Mouse (Mus musculus) heart, embryonic 10.5 days (tissue): ENCODE data around the gene Tmem88. TPM values are rescaled to one million over a fixed set of nuclear protein-coding genes. Genes with fewer than 3 reads are reported as not detected.

ENCODE experiments used
- polyA plus RNA-seq: library from polyadenylated mRNA; unstranded; fragments of >200 nt; fragmentation: Nextera tagmentation; extraction: Ambion mirVana; gene quantifications from 2 replicates; pipeline ENCODE4 v1.2.1, GENCODE M21; 2016

Tmem88 gene
- polyA plus RNA-seq, 1 experiment from 2014 or later = 52.5 TPM

Other genes starting within 250 kb of the Tmem88 start
- not detected in 2 replicates for gene Alox12b, start 241.2 kb downstream of the Tmem88 start, polyA plus RNA-seq
- 1.1 and 1.2 TPM in 2 replicates for gene Alox8, start 200.4 kb downstream of the Tmem88 start, polyA plus RNA-seq
- 0.24 and 0.46 TPM in 2 replicates for gene Gucy2e, start 161.2 kb downstream of the Tmem88 start, polyA plus RNA-seq
- gene Cntrob, start 74.5 kb downstream of the Tmem88 start, polyA plus RNA-seq = 20.7 and 21.4 TPM in 2 replicates
- 155 and 186 TPM in 2 replicates for gene Trappc1, start 74.3 kb downstream of the Tmem88 start, polyA plus RNA-seq
- 0.45 and 0.59 TPM in 2 replicates for gene Kcnab3, start 72.0 kb downstream of the Tmem88 start, polyA plus RNA-seq
- 6.4 and 9.8 TPM in 2 replicates for gene Rnf227, start 57.8 kb downstream of the Tmem88 start, polyA plus RNA-seq
- gene Chd3, start 28.8 kb downstream of the Tmem88 start, polyA plus RNA-seq = 15.8 and 26.5 TPM in 2 replicates
- gene Naa38, start 2.7 kb downstream of the Tmem88 start, polyA plus RNA-seq = 158 and 165 TPM in 2 replicates
- gene Cyb5d1, start 2.6 kb downstream of the Tmem88 start, polyA plus RNA-seq = 27.4 and 31.8 TPM in 2 replicates
- gene Kdm6b, start 15.4 kb upstream of the Tmem88 start, polyA plus RNA-seq = 20.9 and 26.9 TPM in 2 replicates
- 0.18 and 0.95 TPM in 2 replicates for gene Dnah2, start 150.9 kb upstream of the Tmem88 start, polyA plus RNA-seq
- 61.0 and 89.9 TPM in 2 replicates for gene Efnb3, start 162.0 kb upstream of the Tmem88 start, polyA plus RNA-seq
- 27.2 and 32.4 TPM in 2 replicates for gene Wrap53, start 182.0 kb upstream of the Tmem88 start, polyA plus RNA-seq
- gene Trp53, start 182.1 kb upstream of the Tmem88 start, polyA plus RNA-seq = 104 and 161 TPM in 2 replicates
- 15.6 and 24.1 TPM in 2 replicates for gene Atp1b2, start 207.7 kb upstream of the Tmem88 start, polyA plus RNA-seq
- 0.25 and 7.5 TPM in 2 replicates for gene Shbg, start 219.7 kb upstream of the Tmem88 start, polyA plus RNA-seq
- 18.8 and 21.8 TPM in 2 replicates for gene Sat2, start 223.8 kb upstream of the Tmem88 start, polyA plus RNA-seq
- gene Fxr2, start 234.8 kb upstream of the Tmem88 start, polyA plus RNA-seq = 31.5 and 44.7 TPM in 2 replicates